Mouse (Mus musculus) MEL-GATA-1-ER (cell line): ENCODE results near the gene Armc3.

Experiments
- DNase-seq: peaks from one replicate; pipeline ENCODE4 v3.0.0-alpha.2; 2012; ENCODE audit warnings: low read depth; ENCODE audit errors: extremely low read depth

The Armc3 gene

GRCm38 (mm10) chr2:19198452-19199365 lies at the start of gene Armc3:
Gene Armc3 (plus strand): TSS chr2:19199302.
- DNase-seq: no peak

GRCm38 (mm10) chr2:19152687-19153086 lies 46.4 kb upstream of the Armc3 start:
- no peak for DNase-seq

GRCm38 (mm10) chr2:19156176-19156575 lies 42.9 kb upstream of the Armc3 start:
- DNase-seq: no peak

GRCm38 (mm10) chr2:19159539-19159938 lies 39.6 kb upstream of the Armc3 start:
- no peak for DNase-seq

GRCm38 (mm10) chr2:19160368-19161114 lies 38.6 kb upstream of the Armc3 start:
- no peak for DNase-seq

GRCm38 (mm10) chr2:19164234-19164633 lies 34.9 kb upstream of the Armc3 start:
- DNase-seq: no peak

- peak; percentile 34 for DNase-seq
Measured at GRCm38 (mm10) chr2:19176827-19177236, 22.3 kb upstream of the Armc3 start.

GRCm38 (mm10) chr2:19199366-19199853 lies 308 bp downstream of the Armc3 start:
- no peak for DNase-seq

GRCm38 (mm10) chr2:19200112-19200511 lies 1.0 kb downstream of the Armc3 start:
- no peak for DNase-seq

- DNase-seq: no peak
Measured at GRCm38 (mm10) chr2:19201682-19202081, 2.6 kb downstream of the Armc3 start.

GRCm38 (mm10) chr2:19234305-19234704 lies 35.2 kb downstream of the Armc3 start:
- no peak for DNase-seq

GRCm38 (mm10) chr2:19235193-19235592 lies 36.1 kb downstream of the Armc3 start:
- DNase-seq: no peak

GRCm38 (mm10) chr2:19235614-19236013 lies 36.5 kb downstream of the Armc3 start:
- no peak for DNase-seq

- peak; percentile 28 for DNase-seq
Measured at GRCm38 (mm10) chr2:19238771-19239170, 39.7 kb downstream of the Armc3 start.

- DNase-seq: no peak
Measured at GRCm38 (mm10) chr2:19249611-19250010, 50.5 kb downstream of the Armc3 start.

- DNase-seq: no peak
Measured at GRCm38 (mm10) chr2:19255037-19255436, 55.9 kb downstream of the Armc3 start.

- no peak for DNase-seq
Measured at GRCm38 (mm10) chr2:19257255-19257654, 58.2 kb downstream of the Armc3 start.

- no peak for DNase-seq
Measured at GRCm38 (mm10) chr2:19260399-19260798, 61.3 kb downstream of the Armc3 start.

- no peak for DNase-seq
Measured at GRCm38 (mm10) chr2:19263375-19263774, 64.3 kb downstream of the Armc3 start.

- no peak for DNase-seq
Measured at GRCm38 (mm10) chr2:19265834-19266233, 66.7 kb downstream of the Armc3 start.

GRCm38 (mm10) chr2:19267396-19267795 lies 68.3 kb downstream of the Armc3 start:
- no peak for DNase-seq

GRCm38 (mm10) chr2:19269955-19270354 lies 70.9 kb downstream of the Armc3 start:
- DNase-seq: no peak
